Comparison of ENCODE assay signal across 10 mouse cellular contexts in the genomic region with DNA sequence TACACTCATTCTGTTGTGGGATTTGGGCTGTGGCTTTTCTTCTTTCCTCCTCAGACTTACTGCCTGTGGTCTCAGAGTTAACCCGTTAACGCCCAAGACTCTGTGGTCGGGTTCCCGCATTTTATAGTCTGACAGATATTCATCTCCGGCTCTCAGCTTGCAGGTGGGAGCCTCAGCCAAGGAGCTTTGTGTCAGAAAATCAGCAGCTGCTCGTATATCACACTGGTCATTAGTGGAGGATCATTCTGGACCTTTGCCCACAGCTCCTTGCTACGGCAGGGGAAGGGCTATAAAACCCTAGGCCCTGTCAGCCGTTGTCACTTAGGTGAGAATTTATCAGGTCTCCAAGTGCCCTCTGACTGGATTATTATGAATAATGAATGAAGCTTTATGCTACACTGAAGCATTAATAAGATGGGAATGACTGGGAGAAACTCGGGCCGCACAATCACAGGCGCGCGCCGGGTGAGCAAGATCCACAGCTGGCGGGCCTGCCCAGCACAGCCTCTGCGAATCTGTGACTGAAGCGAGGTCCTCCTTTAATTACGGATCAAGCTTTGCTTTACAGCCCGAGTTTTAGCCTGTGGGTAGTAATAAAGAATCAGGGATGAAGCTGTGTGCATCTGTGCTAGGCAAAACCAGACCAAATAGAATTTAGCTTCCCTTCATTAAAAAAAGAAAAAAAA.
DNase-seq lines count a peak whose midpoint lies in the region; ATAC-seq lines count a peak whose summit lies in the region.
"Had no signal": no experiment of that assay in that cellular context is flagged by ENCODE, and none has a peak within 500 bp of the region (broad histone marks: within the 10 kb centered on the region; RNA-seq: fewer than 3 reads in every experiment).

No protein-coding gene starts in this region.

- no peak overlapping the region for H3K4me3 ChIP-seq in heart, embryonic 16.5 days (ENCODE audit: low read length)
- H3K4me3 ChIP-seq in midbrain, embryonic 14.5 days (replicated peaks; ENCODE audit: low read depth, low read length) = no peak overlapping the region
- H3K4me3 ChIP-seq: embryonic facial prominence, embryonic 15.5 days had no signal

- no peaks in the 10 kb centered on the region for H3K36me3 ChIP-seq in heart, embryonic 16.5 days (ENCODE audit: control insufficient read depth, insufficient read depth)
- no peaks in the 10 kb centered on the region for H3K36me3 ChIP-seq in midbrain, embryonic 14.5 days (ENCODE audit: control insufficient read depth, insufficient read depth, low read length)
- H3K36me3 ChIP-seq: embryonic facial prominence, embryonic 15.5 days had no signal

- no peak overlapping the region for H3K27ac ChIP-seq in heart, embryonic 16.5 days (ENCODE audit: low read length)
- H3K27ac ChIP-seq in midbrain, embryonic 14.5 days (replicated peaks; ENCODE audit: low read depth, low read length) = peak overlapping the region; percentile 84
- H3K27ac ChIP-seq: embryonic facial prominence, embryonic 15.5 days had no signal

- peak overlapping the region; percentile 23; the same call in 1 of the 2 replicates for H3K4me2 ChIP-seq in heart, embryonic 16.5 days (ENCODE audit: low read depth, low read length)
- H3K4me2 ChIP-seq in midbrain, embryonic 14.5 days (ENCODE audit: low read length) = peak overlapping the region; percentile 42
- H3K4me2 ChIP-seq: embryonic facial prominence, embryonic 15.5 days had no signal

- no peak overlapping the region for H3K9ac ChIP-seq in heart, embryonic 16.5 days (ENCODE audit: low read length)
- no peak overlapping the region; the same call in 1 of the 2 replicates for H3K9ac ChIP-seq in midbrain, embryonic 14.5 days (replicated peaks; ENCODE audit: low read length)
- H3K9ac ChIP-seq: embryonic facial prominence, embryonic 15.5 days had no signal

- no peaks in the 10 kb centered on the region for H3K27me3 ChIP-seq in heart, embryonic 16.5 days (ENCODE audit: control insufficient read depth, insufficient read depth, low read length)
- H3K27me3 ChIP-seq in midbrain, embryonic 14.5 days (ENCODE audit: control insufficient read depth, insufficient read depth, low read length) = no peaks in the 10 kb centered on the region
- H3K27me3 ChIP-seq: embryonic facial prominence, embryonic 15.5 days had no signal

- no peaks in the 10 kb centered on the region for H3K9me3 ChIP-seq in heart, embryonic 16.5 days (replicated peaks; ENCODE audit: control insufficient read depth, low read length)
- H3K9me3 ChIP-seq in midbrain, embryonic 14.5 days (ENCODE audit: control insufficient read depth, low read length) = no peaks in the 10 kb centered on the region
- H3K9me3 ChIP-seq: embryonic facial prominence, embryonic 15.5 days had no signal

- H3K4me1 ChIP-seq in heart, embryonic 16.5 days (ENCODE audit: control insufficient read depth, insufficient read depth, low read length) = no peaks in the 10 kb centered on the region
- H3K4me1 ChIP-seq in midbrain, embryonic 14.5 days (ENCODE audit: control insufficient read depth, insufficient read depth, low read length) = peaks cover 16% of the 10 kb centered on the region
- H3K4me1 ChIP-seq: embryonic facial prominence, embryonic 15.5 days had no signal

- no peak for DNase-seq in heart, adult 18-20 months
- DNase-seq in Muller cell, postnatal 12 days (ENCODE audit: inconsistent ontology term) = peak; percentile 16
- DNase-seq in forelimb bud, embryonic 11.5 days (ENCODE audit: low read depth, low spot score) = peak; percentile 85
- DNase-seq in midbrain, embryonic 14.5 days = peak; percentile 84
- no peak for DNase-seq in ovary, postnatal 10 days (ENCODE audit: low spot score)
- DNase-seq in ovary, postnatal 14 days (ENCODE audit: low spot score) = no peak
- no peak for DNase-seq in heart, adult 9 months (ENCODE audit: low spot score in 2 of 2)
- DNase-seq: right cerebral cortex, adult 18-20 months had no signal

- ATAC-seq in heart, embryonic 16.5 days (replicated peaks; ENCODE audit: extremely low read depth, insufficient read depth, low FRiP score) = no peak
- peak; percentile 86 for ATAC-seq in midbrain, embryonic 14.5 days (ENCODE audit: low FRiP score, low TSS enrichment)

- 62% methylated on average over 19 of the region's 19 CpGs for WGBS in heart, embryonic 16.5 days
- WGBS in midbrain, embryonic 14.5 days = 17% methylated on average over 19 of the region's 19 CpGs

Comparison
In these comparisons a context has a peak if more than half of its experiments do, and no peak if none do; other contexts are left out.
1. DNase-seq: peak in Muller cell, postnatal 12 days (single experiment), forelimb bud, embryonic 11.5 days (single experiment) and midbrain, embryonic 14.5 days (single experiment); none in heart, adult 18-20 months (0 of 2), ovary, postnatal 10 days (single experiment), ovary, postnatal 14 days (single experiment) and heart, adult 9 months (0 of 2).